Mouse (Mus musculus): ENCODE data around the gene Lclat1. TPM values are rescaled to one million over a fixed set of nuclear protein-coding genes. Genes with fewer than 3 reads are reported as not detected.
A peak's percentile ranks its signal among the peaks of the same experiment; 100 is the strongest.

Gene Lclat1
- polyA plus RNA-seq, 1 experiment from 2014 or later: 11.4 TPM

DNA sequence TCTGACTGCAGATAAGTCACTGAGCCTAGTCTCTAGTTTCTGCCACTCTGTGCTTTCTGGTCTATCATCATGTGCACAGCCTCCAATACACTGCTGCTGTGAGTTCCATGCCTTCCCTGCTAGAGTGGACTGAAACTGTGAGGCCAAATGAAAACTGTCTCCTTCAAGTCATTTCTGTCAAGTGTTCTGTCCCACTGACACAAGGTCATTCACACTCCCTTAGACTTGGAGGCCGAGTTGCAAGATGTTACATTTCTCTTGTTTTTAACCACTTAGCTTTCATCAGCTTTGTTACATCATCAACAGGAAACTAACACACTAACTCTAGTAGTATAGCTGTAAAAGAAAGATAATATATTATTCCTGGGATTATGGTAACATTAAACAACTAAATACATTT is 9.1 kb upstream of the Lclat1 start:
- DNase-seq (ENCODE audit: low spot score) (no peak), ATAC-seq (replicated peaks; ENCODE audit: low FRiP score) (no peak)
- no peak overlapping the region for H3K9ac ChIP-seq (ENCODE audit: low read depth, low read length)
- WGBS: 67% methylated on average over 1 of the region's 1 CpGs
- H3K27me3 ChIP-seq (replicated peaks; ENCODE audit: control insufficient read depth, insufficient read depth, low read length): no peaks in the 10 kb centered on the region
- no peaks in the 10 kb centered on the region for H3K36me3 ChIP-seq (ENCODE audit: control insufficient read depth, insufficient read depth, low read length)
- no peak overlapping the region for H3K4me2 ChIP-seq
- no peaks in the 10 kb centered on the region for H3K4me1 ChIP-seq (replicated peaks; ENCODE audit: control insufficient read depth, insufficient read depth, low read length)
- no peak overlapping the region for H3K27ac ChIP-seq (ENCODE audit: low read depth, low read length)
- H3K9me3 ChIP-seq (ENCODE audit: control insufficient read depth, low read length): no peaks in the 10 kb centered on the region
- H3K4me3 ChIP-seq (ENCODE audit: low read depth, low read length): no peak overlapping the region

DNA sequence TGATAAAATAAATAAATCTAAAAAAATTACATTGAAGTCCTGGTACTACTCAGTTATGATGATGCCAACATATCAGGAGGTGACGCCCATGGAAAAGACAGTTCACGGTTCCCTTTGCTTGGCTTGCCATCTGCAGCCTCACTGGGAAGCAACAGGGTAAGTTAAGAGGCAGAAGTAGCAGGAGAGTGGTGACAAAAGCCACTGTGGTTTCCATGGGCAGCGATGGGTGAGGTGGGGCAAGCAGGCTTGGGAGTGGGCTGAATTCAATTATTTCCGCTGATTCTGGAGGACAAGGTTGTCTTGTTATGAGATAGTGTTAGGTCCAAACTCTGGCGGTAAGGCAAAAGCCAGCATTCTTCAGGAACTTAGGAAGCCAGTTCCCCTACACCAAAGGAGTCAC is 7.4 kb upstream of the Lclat1 start:
- H3K9ac ChIP-seq (ENCODE audit: low read depth, low read length): no peak overlapping the region
- ATAC-seq (replicated peaks; ENCODE audit: low FRiP score): no peak
- no peaks in the 10 kb centered on the region for H3K4me1 ChIP-seq (replicated peaks; ENCODE audit: control insufficient read depth, insufficient read depth, low read length)
- no peaks in the 10 kb centered on the region for H3K36me3 ChIP-seq (ENCODE audit: control insufficient read depth, insufficient read depth, low read length)
- no peak for DNase-seq (ENCODE audit: low spot score)
- H3K27ac ChIP-seq (ENCODE audit: low read depth, low read length): no peak overlapping the region
- 88% methylated on average over 5 of the region's 5 CpGs for WGBS
- H3K4me3 ChIP-seq (ENCODE audit: low read depth, low read length): no peak overlapping the region
- no peak overlapping the region for H3K4me2 ChIP-seq
- H3K9me3 ChIP-seq (ENCODE audit: control insufficient read depth, low read length): no peaks in the 10 kb centered on the region
- H3K27me3 ChIP-seq (replicated peaks; ENCODE audit: control insufficient read depth, insufficient read depth, low read length): no peaks in the 10 kb centered on the region

DNA sequence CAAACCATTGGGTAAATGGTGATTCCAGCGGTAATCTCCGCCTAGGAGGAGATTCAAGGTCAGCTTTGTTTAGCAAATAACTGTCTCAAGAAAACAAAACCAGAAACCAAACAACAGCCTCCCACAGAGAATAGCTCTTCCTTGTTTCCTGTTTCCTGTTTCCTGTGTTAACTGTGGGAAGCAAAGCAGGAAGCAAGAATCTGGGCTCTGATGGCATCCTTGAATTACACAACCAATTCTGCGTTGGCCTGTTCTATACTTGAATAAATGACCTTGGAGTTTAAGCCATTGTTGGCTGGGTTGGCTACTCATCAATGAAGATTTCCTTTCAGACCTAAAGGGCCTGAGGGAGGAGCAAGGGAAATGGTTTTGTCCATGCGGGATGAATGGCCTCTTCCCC is 5.2 kb upstream of the Lclat1 start:
- H3K36me3 ChIP-seq (ENCODE audit: control insufficient read depth, insufficient read depth, low read length): no peaks in the 10 kb centered on the region
- H3K4me2 ChIP-seq: no peak overlapping the region
- DNase-seq (ENCODE audit: low spot score): no peak
- no peak overlapping the region for H3K27ac ChIP-seq (ENCODE audit: low read depth, low read length)
- H3K9ac ChIP-seq (ENCODE audit: low read depth, low read length): no peak overlapping the region
- 61% methylated on average over 4 of the region's 4 CpGs for WGBS
- ATAC-seq (replicated peaks; ENCODE audit: low FRiP score): no peak
- no peaks in the 10 kb centered on the region for H3K9me3 ChIP-seq (ENCODE audit: control insufficient read depth, low read length)
- H3K4me3 ChIP-seq (ENCODE audit: low read depth, low read length): no peak overlapping the region
- no peaks in the 10 kb centered on the region for H3K27me3 ChIP-seq (replicated peaks; ENCODE audit: control insufficient read depth, insufficient read depth, low read length)
- no peaks in the 10 kb centered on the region for H3K4me1 ChIP-seq (replicated peaks; ENCODE audit: control insufficient read depth, insufficient read depth, low read length)

- DNase-seq (ENCODE audit: low spot score) (no peak), ATAC-seq (replicated peaks; ENCODE audit: low FRiP score) (peak; percentile 50)
- H3K9ac ChIP-seq (ENCODE audit: low read depth, low read length): peak overlapping the region; percentile 82
- no peaks in the 10 kb centered on the region for H3K9me3 ChIP-seq (ENCODE audit: control insufficient read depth, low read length)
- H3K27me3 ChIP-seq (replicated peaks; ENCODE audit: control insufficient read depth, insufficient read depth, low read length): no peaks in the 10 kb centered on the region
- H3K4me2 ChIP-seq: peak overlapping the region; percentile 98
- 4% methylated on average over 35 of the region's 35 CpGs for WGBS
- no peak overlapping the region for H3K27ac ChIP-seq (ENCODE audit: low read depth, low read length)
- no peaks in the 10 kb centered on the region for H3K36me3 ChIP-seq (ENCODE audit: control insufficient read depth, insufficient read depth, low read length)
- H3K4me1 ChIP-seq (replicated peaks; ENCODE audit: control insufficient read depth, insufficient read depth, low read length): peaks cover 8% of the 10 kb centered on the region; the same call in 1 of the 2 replicates
- peak overlapping the region; percentile 78 for H3K4me3 ChIP-seq (ENCODE audit: low read depth, low read length)
Observed at GRCm38 (mm10) chr17:73108170-73108887, 544 bp downstream of the Lclat1 start.

GRCm38 (mm10) chr17:73108888-73109259 is 1.1 kb downstream of the Lclat1 start:
- no peak for DNase-seq (ENCODE audit: low spot score)
- H3K36me3 ChIP-seq (ENCODE audit: control insufficient read depth, insufficient read depth, low read length): no peaks in the 10 kb centered on the region
- no peak overlapping the region for H3K27ac ChIP-seq (ENCODE audit: low read depth, low read length)
- WGBS: 81% methylated on average over 7 of the region's 7 CpGs
- peak overlapping the region; percentile 98 for H3K4me2 ChIP-seq
- no peak for ATAC-seq (replicated peaks; ENCODE audit: low FRiP score)
- peak overlapping the region; percentile 78; the same call in 1 of the 2 replicates for H3K4me3 ChIP-seq (ENCODE audit: low read depth, low read length)
- no peaks in the 10 kb centered on the region for H3K9me3 ChIP-seq (ENCODE audit: control insufficient read depth, low read length)
- peaks cover 8% of the 10 kb centered on the region; the same call in 1 of the 2 replicates for H3K4me1 ChIP-seq (replicated peaks; ENCODE audit: control insufficient read depth, insufficient read depth, low read length)
- no peaks in the 10 kb centered on the region for H3K27me3 ChIP-seq (replicated peaks; ENCODE audit: control insufficient read depth, insufficient read depth, low read length)
- no peak overlapping the region for H3K9ac ChIP-seq (ENCODE audit: low read depth, low read length)

- ATAC-seq (replicated peaks; ENCODE audit: low FRiP score) (no peak), DNase-seq (ENCODE audit: low spot score) (no peak)
- H3K27ac ChIP-seq (ENCODE audit: low read depth, low read length): no peak overlapping the region
- H3K9ac ChIP-seq (ENCODE audit: low read depth, low read length): no peak overlapping the region
- H3K36me3 ChIP-seq (ENCODE audit: control insufficient read depth, insufficient read depth, low read length): no peaks in the 10 kb centered on the region
- no peak overlapping the region for H3K4me3 ChIP-seq (ENCODE audit: low read depth, low read length)
- no peak overlapping the region for H3K4me2 ChIP-seq
- H3K4me1 ChIP-seq (replicated peaks; ENCODE audit: control insufficient read depth, insufficient read depth, low read length): peaks cover 8% of the 10 kb centered on the region; the same call in 1 of the 2 replicates
- 74% methylated on average over 7 of the region's 7 CpGs for WGBS
- no peaks in the 10 kb centered on the region for H3K9me3 ChIP-seq (ENCODE audit: control insufficient read depth, low read length)
- H3K27me3 ChIP-seq (replicated peaks; ENCODE audit: control insufficient read depth, insufficient read depth, low read length): no peaks in the 10 kb centered on the region
Observed at GRCm38 (mm10) chr17:73112128-73112527, 4.3 kb downstream of the Lclat1 start.

- Histone ChIP-seq H3K4me3 (ENCODE audit: low read depth, low read length) (no peak overlapping the region), H3K27ac (ENCODE audit: low read depth, low read length) (no peak overlapping the region), H3K9me3 (ENCODE audit: control insufficient read depth, low read length) (no peaks in the 10 kb centered on the region), H3K9ac (ENCODE audit: low read depth, low read length) (no peak overlapping the region), H3K36me3 (ENCODE audit: control insufficient read depth, insufficient read depth, low read length) (no peaks in the 10 kb centered on the region), H3K4me2 (no peak overlapping the region), H3K27me3 (replicated peaks; ENCODE audit: control insufficient read depth, insufficient read depth, low read length) (no peaks in the 10 kb centered on the region), H3K4me1 (replicated peaks; ENCODE audit: control insufficient read depth, insufficient read depth, low read length) (peaks cover 8% of the 10 kb centered on the region; the same call in 1 of the 2 replicates)
- WGBS: 50% methylated on average over 6 of the region's 6 CpGs
- no peak for DNase-seq (ENCODE audit: low spot score)
- no peak for ATAC-seq (replicated peaks; ENCODE audit: low FRiP score)
Observed at GRCm38 (mm10) chr17:73112601-73113000, 4.8 kb downstream of the Lclat1 start.

DNA sequence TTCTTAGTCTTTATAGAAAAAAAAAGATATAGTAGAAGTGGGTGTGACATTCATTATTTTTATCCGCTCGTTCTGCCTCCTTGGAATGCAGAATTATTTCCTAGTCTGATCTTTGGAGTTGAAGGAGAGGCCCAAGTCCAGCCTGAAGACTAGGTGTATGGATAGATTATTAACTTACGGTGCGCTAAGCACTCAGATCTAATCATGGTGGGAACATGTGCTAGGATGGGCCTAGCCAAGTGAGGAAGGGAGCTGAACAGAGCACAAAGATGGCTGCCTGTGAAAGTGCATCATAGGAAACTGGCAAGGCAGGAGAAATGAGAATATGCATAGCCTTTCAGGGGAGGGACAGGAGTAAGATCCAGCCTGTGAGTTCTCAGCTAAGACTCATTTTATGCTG is 5.4 kb downstream of the Lclat1 start:
- Histone ChIP-seq H3K9me3 (ENCODE audit: control insufficient read depth, low read length) (no peaks in the 10 kb centered on the region), H3K9ac (ENCODE audit: low read depth, low read length) (no peak overlapping the region), H3K4me1 (replicated peaks; ENCODE audit: control insufficient read depth, insufficient read depth, low read length) (peaks cover 8% of the 10 kb centered on the region; the same call in 1 of the 2 replicates), H3K36me3 (ENCODE audit: control insufficient read depth, insufficient read depth, low read length) (no peaks in the 10 kb centered on the region), H3K27ac (ENCODE audit: low read depth, low read length) (no peak overlapping the region), H3K4me2 (no peak overlapping the region), H3K4me3 (ENCODE audit: low read depth, low read length) (no peak overlapping the region), H3K27me3 (replicated peaks; ENCODE audit: control insufficient read depth, insufficient read depth, low read length) (no peaks in the 10 kb centered on the region)
- no peak for ATAC-seq (replicated peaks; ENCODE audit: low FRiP score)
- DNase-seq (ENCODE audit: low spot score): no peak
- 93% methylated on average over 4 of the region's 4 CpGs for WGBS

GRCm38 (mm10) chr17:73118134-73118533 is 10.3 kb downstream of the Lclat1 start:
- Histone ChIP-seq H3K4me1 (replicated peaks; ENCODE audit: control insufficient read depth, insufficient read depth, low read length) (no peaks in the 10 kb centered on the region), H3K4me3 (ENCODE audit: low read depth, low read length) (no peak overlapping the region), H3K36me3 (ENCODE audit: control insufficient read depth, insufficient read depth, low read length) (no peaks in the 10 kb centered on the region), H3K4me2 (no peak overlapping the region), H3K9ac (ENCODE audit: low read depth, low read length) (no peak overlapping the region), H3K27ac (ENCODE audit: low read depth, low read length) (no peak overlapping the region), H3K27me3 (replicated peaks; ENCODE audit: control insufficient read depth, insufficient read depth, low read length) (no peaks in the 10 kb centered on the region), H3K9me3 (ENCODE audit: control insufficient read depth, low read length) (no peaks in the 10 kb centered on the region)
- WGBS: 88% methylated on average over 3 of the region's 3 CpGs
- DNase-seq (ENCODE audit: low spot score) (no peak), ATAC-seq (replicated peaks; ENCODE audit: low FRiP score) (no peak)
